Mouse (Mus musculus): Measurements from ENCODE around the gene Hdac9.
"Not testable (repeated sequence)": the region's sequence is repeated elsewhere in the genome, so short reads cannot be mapped to it uniquely, and the experiment has no call there.

Hdac9 gene

DNA sequence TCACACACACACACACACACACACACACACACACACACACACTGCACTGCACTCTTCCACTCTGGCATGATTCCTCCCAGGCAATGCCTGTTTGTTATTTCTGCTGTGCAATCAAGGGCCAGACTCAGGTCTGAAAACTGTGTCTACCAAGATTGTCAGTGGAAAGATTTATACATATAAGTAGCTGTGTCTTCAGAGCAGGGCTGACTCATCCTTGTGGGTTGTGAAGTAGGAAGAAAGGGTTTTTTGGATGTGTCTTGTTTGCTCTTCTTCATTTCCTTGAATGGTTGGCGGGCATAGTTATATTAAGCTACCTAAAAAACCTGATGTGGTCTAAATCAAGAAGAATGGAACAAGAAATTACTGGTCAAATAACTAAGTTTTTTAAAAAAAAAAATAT is 825.0 kb downstream of the Hdac9 start:
- no peak for DNase-seq (ENCODE audit: low spot score in 2 of 2)

- DNase-seq (ENCODE audit: low spot score in 2 of 2), result no peak
These were observed 829.5 kb downstream of the Hdac9 start for GRCm38 (mm10) chr12:34087292-34087942.

DNA sequence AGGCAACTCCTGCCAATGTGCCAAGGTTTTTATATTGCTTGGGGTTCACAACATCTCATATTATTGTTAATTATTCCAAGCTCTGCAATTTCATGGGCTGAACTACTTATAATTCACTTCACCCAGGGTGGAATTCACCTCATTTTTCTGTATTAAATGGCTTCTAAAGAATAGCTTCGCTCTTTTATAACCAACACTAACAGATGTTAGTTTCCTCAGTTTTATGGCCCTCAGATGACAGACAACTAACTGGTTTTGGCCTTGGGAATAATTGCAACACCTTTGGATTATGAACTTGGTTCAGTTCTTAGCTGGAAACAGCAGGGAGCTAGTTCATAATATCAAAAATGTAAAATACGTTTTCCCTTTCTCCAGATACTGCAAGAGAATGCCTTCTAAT is 839.9 kb downstream of the Hdac9 start:
- no peak for DNase-seq (ENCODE audit: low spot score in 2 of 2)

GRCm38 (mm10) chr12:34075805-34076509 is 840.9 kb downstream of the Hdac9 start:
- DNase-seq (ENCODE audit: low spot score in 2 of 2), result no peak

DNA sequence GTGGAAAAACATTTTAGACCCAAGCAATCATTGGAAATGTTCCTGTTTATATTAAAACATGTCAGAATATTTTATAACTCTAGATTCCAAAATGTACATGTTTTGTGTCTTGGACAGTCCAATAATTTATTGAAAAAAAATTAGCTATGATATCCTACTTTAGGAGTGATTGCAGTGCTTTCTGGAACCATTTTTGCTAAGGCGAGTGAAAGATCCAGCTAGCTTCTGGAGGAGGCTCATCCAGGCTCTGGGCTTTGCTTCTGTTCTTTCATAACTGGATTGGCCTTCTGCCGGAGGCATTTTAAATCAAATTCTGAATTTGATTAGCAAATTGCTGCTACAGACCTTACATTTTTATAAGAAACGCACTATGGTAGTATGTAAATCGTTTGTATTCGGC is 864.4 kb downstream of the Hdac9 start:
- no peak for DNase-seq (ENCODE audit: low spot score in 2 of 2)

- DNase-seq (ENCODE audit: low spot score in 2 of 2), result no peak
These were observed 864.9 kb downstream of the Hdac9 start for GRCm38 (mm10) chr12:34052036-34052435.

GRCm38 (mm10) chr12:34051112-34051511 is 865.8 kb downstream of the Hdac9 start:
- DNase-seq (ENCODE audit: low spot score in 2 of 2), result peak in 1 of 2 experiments; percentile 22

DNA sequence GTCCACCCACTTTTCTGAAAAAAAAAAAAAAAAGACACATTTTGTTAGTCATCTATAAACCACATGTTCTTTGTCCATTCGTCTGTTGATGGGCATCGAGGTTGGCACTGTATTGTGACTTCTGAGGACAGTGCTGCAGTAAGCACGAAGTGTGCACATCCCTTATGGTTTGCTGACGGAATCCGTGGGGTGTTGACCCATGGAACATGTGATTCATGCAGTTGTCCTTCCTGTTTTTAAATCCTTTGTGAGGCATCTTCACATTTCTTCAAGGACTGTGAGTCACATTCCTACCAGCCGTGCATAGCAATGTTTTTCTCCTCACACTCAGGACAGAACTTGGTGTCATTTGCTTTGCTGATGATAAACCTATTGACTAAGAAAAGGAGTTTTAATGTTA is 875.9 kb downstream of the Hdac9 start:
- DNase-seq (ENCODE audit: low spot score in 2 of 2), result no peak

- no peak for DNase-seq (ENCODE audit: low spot score in 2 of 2)
These were observed 876.8 kb downstream of the Hdac9 start for GRCm38 (mm10) chr12:34040061-34040460.

GRCm38 (mm10) chr12:34009796-34010195 is 907.1 kb downstream of the Hdac9 start:
- DNase-seq (ENCODE audit: low spot score in 2 of 2), result not testable (repeated sequence)

Measured in spleen, postnatal 10 days (tissue).